Mouse (Mus musculus) embryonic facial prominence, embryonic 14.5 days (tissue): Measurements from ENCODE around the gene Spty2d1. TPM values are rescaled to one million over a fixed set of nuclear protein-coding genes. Genes with fewer than 3 reads are reported as not detected.
"Not testable (repeated sequence)": the region's sequence is repeated elsewhere in the genome, so short reads cannot be mapped to it uniquely, and the experiment has no call there.

Experiments
- ATAC-seq: fragments of 200-750 bp; cut with Nextera tagmentation; 2 replicates; pipeline ENCODE4 v1.8.0; 2017; ENCODE audit warnings: low read depth, moderate number of reproducible peaks, moderate TSS enrichment
- DNase-seq: peaks from one replicate; pipeline ENCODE4 v3.0.0-alpha.2; 2015; ENCODE audit warnings: low spot score
- H3K27ac ChIP-seq: fragments of 300-500 bp; sonication (generic); replicated peaks from 2 replicates; pipeline ENCODE4 v1.5.1; 2014; ENCODE audit warnings: low read depth, mild to moderate bottlenecking, low read length, moderate library complexity
- H3K27me3 ChIP-seq: fragments of 300-500 bp; sonication (generic); replicated peaks from 2 replicates; pipeline ENCODE4 v1.6.1; 2014; ENCODE audit warnings: low read length; ENCODE audit not compliant: control insufficient read depth, insufficient read depth
- H3K36me3 ChIP-seq: fragments of 300-500 bp; sonication (generic); 2 replicates; pipeline ENCODE4 v1.6.1; 2014; ENCODE audit warnings: low read length, mixed read lengths; ENCODE audit not compliant: control insufficient read depth, insufficient read depth
- H3K4me1 ChIP-seq: fragments of 300-500 bp; sonication (generic); 2 replicates; pipeline ENCODE4 v1.6.1; 2014; ENCODE audit warnings: antibody characterized with exemption, low read length; ENCODE audit not compliant: control insufficient read depth, insufficient read depth
- H3K4me2 ChIP-seq: fragments of 300-500 bp; sonication (generic); 2 replicates; pipeline ENCODE4 v1.6.1; 2014; ENCODE audit warnings: low read depth, mild to moderate bottlenecking, low read length, moderate library complexity, mixed read lengths
- H3K4me3 ChIP-seq: fragments of 300-500 bp; sonication (generic); 2 replicates; pipeline ENCODE4 v1.5.1; 2014; ENCODE audit warnings: low read depth, mild to moderate bottlenecking, low read length
- H3K9ac ChIP-seq: fragments of 300-500 bp; sonication (generic); 2 replicates; pipeline ENCODE4 v1.6.1; 2014; ENCODE audit warnings: low read depth, mild to moderate bottlenecking, low read length, moderate library complexity, mixed read lengths
- H3K9me3 ChIP-seq: fragments of 300-500 bp; sonication (generic); 2 replicates; pipeline ENCODE4 v1.6.1; 2016; ENCODE audit warnings: low read length; ENCODE audit not compliant: control insufficient read depth
- WGBS: fragments of 180-500 bp; shearing (Covaris S2); extraction: QIAGEN DNeasy Blood & Tissue Kit; methylation state at CpG from one replicate; pipeline ENCODE4 v1.1.7; 2014; 5-methylcytosine and 5-hydroxymethylcytosine counted together
- polyA plus RNA-seq: library from polyadenylated mRNA; unstranded; fragments of >200 nt; fragmentation: Nextera tagmentation; extraction: Ambion mirVana; gene quantifications from 2 replicates; pipeline ENCODE4 v1.2.1, GENCODE M21; 2014

Gene Spty2d1
- polyA plus RNA-seq, 1 experiment from 2014 or later = 22.1 TPM

DNA sequence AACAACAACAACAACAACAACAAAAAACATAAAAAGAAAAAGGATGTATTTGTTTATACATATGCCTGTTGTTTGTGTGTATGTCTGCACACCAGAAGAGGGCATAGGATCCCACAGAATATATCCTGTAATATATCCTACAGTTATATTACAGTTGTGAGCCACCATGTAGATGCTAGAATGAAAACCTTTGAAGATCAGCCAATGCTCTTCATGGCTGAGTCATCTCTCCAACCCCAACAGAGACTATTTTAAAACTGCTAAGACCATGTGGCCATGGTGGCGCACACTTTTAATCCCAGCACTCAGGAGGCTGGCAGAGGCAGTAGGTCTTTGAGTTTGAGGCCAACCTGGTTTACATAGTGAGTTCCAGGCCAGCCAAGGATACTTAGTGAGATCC is 19.3 kb upstream of the Spty2d1 start:
- no peaks in the 10 kb centered on the region for H3K36me3 ChIP-seq
- no peak overlapping the region for H3K27ac ChIP-seq
- H3K9ac ChIP-seq = no peak overlapping the region
- H3K4me2 ChIP-seq = no peak overlapping the region
- WGBS = 73% methylated on average over 1 of the region's 1 CpGs
- ATAC-seq = no peak
- no peak overlapping the region for H3K4me3 ChIP-seq
- no peaks in the 10 kb centered on the region for H3K27me3 ChIP-seq
- H3K9me3 ChIP-seq = no peaks in the 10 kb centered on the region
- peaks cover 3% of the 10 kb centered on the region; the same call in 1 of the 2 replicates for H3K4me1 ChIP-seq
- DNase-seq = no peak

DNA sequence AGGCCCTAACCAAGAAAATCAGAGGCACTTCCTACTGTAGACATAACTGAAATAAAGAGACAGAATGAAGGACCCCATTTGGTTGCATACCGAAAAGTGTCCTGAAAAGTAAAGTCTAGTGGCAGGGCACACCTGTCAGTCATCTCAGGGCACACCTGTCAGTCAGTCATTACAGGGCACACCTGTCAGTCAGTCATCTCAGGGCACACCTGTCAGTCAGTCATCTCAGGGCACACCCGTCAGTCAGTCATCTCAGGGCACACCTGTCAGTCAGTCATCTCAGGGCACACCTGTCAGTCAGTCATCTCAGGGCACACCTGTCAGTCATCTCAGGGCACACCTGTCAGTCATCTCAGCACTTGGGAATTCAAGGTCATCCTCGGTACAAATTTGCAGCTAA is 18.7 kb upstream of the Spty2d1 start:
- 77% methylated on average over 3 of the region's 3 CpGs for WGBS
- H3K9me3 ChIP-seq, H3K36me3 ChIP-seq, DNase-seq, H3K27ac ChIP-seq, H3K27me3 ChIP-seq, H3K4me2 ChIP-seq, H3K4me3 ChIP-seq, H3K4me1 ChIP-seq, H3K9ac ChIP-seq, ATAC-seq: not testable (repeated sequence)

DNA sequence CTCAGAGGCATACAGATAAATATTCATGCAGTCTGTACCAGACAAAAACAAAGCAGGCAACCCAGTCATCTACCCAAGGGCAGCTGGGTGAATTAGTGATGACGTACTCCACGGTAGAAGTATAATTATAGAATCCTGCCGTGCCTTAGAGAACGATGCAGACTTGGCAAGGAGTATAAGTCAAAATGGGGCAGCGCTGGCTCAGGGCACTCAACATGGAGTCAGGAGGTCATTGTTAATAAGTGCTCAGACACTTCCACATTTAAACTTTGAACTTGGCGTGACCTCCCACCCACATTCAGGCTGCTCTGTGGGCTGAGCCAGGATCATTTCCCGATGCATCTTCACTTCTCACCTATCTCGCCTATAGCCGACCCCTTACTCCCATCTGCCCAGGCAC is 17.2 kb upstream of the Spty2d1 start:
- Histone ChIP-seq H3K4me3 (no peak overlapping the region), H3K4me2 (no peak overlapping the region), H3K9me3 (no peaks in the 10 kb centered on the region), H3K36me3 (no peaks in the 10 kb centered on the region), H3K27ac (no peak overlapping the region), H3K27me3 (no peaks in the 10 kb centered on the region), H3K9ac (no peak overlapping the region), H3K4me1 (no peaks in the 10 kb centered on the region)
- ATAC-seq (no peak), DNase-seq (no peak)
- WGBS = 68% methylated on average over 9 of the region's 9 CpGs

DNA sequence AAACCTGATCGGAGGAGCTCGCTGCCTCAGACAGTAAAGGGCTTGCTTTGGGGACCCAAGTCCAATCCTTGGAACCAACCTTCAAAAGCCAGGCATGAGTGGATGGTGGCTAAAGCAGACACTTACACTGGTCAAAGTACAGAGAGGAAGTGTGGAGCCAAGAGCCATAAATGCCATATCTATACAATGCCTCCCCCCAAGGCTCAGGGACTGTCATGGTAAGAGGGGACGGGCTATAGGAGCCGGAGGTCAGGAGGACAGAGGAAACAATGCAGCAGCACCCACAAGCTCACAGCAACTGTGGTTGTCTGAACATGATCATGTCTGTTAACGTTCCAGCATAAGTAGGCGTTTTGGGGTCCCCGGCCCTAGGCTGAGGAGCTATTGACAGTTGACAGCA is 16.2 kb upstream of the Spty2d1 start:
- ATAC-seq (no peak; the same call in 1 of the 2 replicates), DNase-seq (no peak)
- Histone ChIP-seq H3K4me2 (no peak overlapping the region), H3K36me3 (no peaks in the 10 kb centered on the region), H3K9ac (no peak overlapping the region), H3K27me3 (no peaks in the 10 kb centered on the region), H3K4me1 (no peaks in the 10 kb centered on the region), H3K9me3 (no peaks in the 10 kb centered on the region), H3K27ac (no peak overlapping the region), H3K4me3 (no peak overlapping the region)
- 81% methylated on average over 7 of the region's 7 CpGs for WGBS

DNA sequence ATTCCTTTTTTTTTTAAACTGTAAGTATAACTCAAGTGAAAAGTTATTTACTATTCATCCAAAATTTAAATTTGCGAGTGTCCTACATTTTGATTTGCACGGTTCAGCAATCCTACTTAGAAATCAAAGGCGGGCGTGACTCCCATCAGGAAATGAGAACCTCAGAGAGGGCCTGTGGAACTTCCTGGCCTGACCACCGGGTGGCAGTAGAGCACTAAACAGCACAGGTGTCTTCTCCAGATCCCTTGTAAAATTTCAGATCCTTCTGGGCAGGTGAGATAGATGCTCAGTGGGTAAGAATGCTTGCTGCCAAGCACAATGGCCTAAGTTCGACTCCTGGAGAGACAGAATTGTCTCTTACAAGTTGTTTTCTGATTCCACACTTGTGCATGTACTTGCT is 15.3 kb upstream of the Spty2d1 start:
- no peaks in the 10 kb centered on the region for H3K4me1 ChIP-seq
- H3K9ac ChIP-seq = no peak overlapping the region
- H3K27me3 ChIP-seq = no peaks in the 10 kb centered on the region
- ATAC-seq = 0 out of 2 replicates have a peak, but pooled peaks have one; percentile 33
- no peak overlapping the region for H3K27ac ChIP-seq
- no peak overlapping the region for H3K4me2 ChIP-seq
- 11% methylated on average over 6 of the region's 6 CpGs for WGBS
- H3K9me3 ChIP-seq = no peaks in the 10 kb centered on the region
- H3K4me3 ChIP-seq = no peak overlapping the region
- H3K36me3 ChIP-seq = no peaks in the 10 kb centered on the region
- DNase-seq = peak; percentile 70

DNA sequence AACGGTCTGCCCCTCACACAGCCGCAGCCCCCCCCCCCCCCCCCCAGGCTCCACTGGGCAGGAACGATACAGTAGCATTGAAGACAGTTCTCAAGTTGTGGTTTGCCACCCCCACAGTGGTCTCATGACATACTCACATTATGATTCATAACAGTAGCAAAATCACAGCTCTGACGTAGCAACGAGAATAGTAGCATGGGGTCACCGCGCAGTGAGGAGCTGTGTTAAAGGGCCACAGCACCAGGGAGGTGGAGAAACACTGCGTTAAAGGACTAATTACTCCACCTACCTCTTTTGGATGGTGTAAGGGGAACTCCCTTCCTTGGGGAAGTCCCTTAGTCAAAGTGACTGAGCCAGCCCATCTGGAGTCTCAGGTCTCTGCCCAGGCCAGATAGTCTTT is 14.3 kb upstream of the Spty2d1 start:
- H3K4me1 ChIP-seq = no peaks in the 10 kb centered on the region
- no peak overlapping the region for H3K4me2 ChIP-seq
- no peaks in the 10 kb centered on the region for H3K36me3 ChIP-seq
- no peak overlapping the region for H3K27ac ChIP-seq
- DNase-seq (no peak), ATAC-seq (no peak)
- H3K27me3 ChIP-seq = no peaks in the 10 kb centered on the region
- no peak overlapping the region for H3K4me3 ChIP-seq
- no peaks in the 10 kb centered on the region for H3K9me3 ChIP-seq
- 70% methylated on average over 8 of the region's 8 CpGs for WGBS
- no peak overlapping the region for H3K9ac ChIP-seq

DNA sequence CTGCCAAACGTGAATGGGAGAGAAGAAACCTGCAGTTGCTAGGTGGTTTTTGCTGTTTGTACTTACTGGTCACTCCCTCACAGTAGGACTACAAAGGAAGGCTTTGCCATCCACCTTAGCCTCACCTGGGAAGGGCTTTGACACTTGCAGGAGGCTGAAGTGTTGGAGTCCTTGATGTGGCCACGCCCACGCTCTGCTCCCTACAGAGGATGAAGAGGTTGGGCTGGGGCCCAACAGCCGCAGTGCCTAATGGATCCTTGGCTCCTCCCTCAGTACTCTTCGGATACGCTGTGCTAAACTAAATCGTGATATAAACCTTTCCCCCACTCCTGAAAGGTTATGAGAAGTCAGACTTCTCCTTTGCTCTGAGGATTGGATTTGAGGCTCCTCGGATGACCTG is 12.7 kb upstream of the Spty2d1 start:
- Histone ChIP-seq H3K4me2 (no peak overlapping the region), H3K4me1 (no peaks in the 10 kb centered on the region), H3K27ac (no peak overlapping the region), H3K27me3 (no peaks in the 10 kb centered on the region), H3K9ac (no peak overlapping the region; the same call in 1 of the 2 replicates), H3K36me3 (no peaks in the 10 kb centered on the region), H3K9me3 (no peaks in the 10 kb centered on the region), H3K4me3 (no peak overlapping the region)
- ATAC-seq (no peak), DNase-seq (peak; percentile 13)
- WGBS = 9% methylated on average over 8 of the region's 8 CpGs

DNA sequence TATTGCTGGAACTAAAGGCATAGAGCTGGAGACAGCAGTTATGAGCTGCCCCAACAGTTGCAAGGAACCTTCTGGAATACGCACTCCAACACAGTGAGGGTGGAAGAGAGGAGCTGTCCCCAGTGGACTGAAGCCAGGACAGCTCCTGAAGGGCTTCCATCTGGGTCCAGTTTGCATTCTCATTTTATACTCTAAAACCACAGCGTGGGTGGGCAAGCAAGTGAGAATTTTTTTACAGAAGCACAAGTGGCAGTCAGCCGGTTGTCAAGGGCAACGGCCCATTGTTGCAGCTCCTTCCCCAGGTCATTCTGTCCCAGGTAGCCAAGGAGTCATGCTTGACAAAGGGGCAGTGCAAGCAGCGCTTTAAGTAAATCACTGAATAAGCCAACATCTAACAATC is 11.4 kb upstream of the Spty2d1 start:
- Histone ChIP-seq H3K4me2 (no peak overlapping the region), H3K36me3 (no peaks in the 10 kb centered on the region), H3K4me3 (no peak overlapping the region), H3K27ac (no peak overlapping the region), H3K4me1 (no peaks in the 10 kb centered on the region), H3K27me3 (no peaks in the 10 kb centered on the region), H3K9ac (no peak overlapping the region), H3K9me3 (no peaks in the 10 kb centered on the region)
- DNase-seq (no peak), ATAC-seq (no peak)
- WGBS = 66% methylated on average over 5 of the region's 5 CpGs

DNA sequence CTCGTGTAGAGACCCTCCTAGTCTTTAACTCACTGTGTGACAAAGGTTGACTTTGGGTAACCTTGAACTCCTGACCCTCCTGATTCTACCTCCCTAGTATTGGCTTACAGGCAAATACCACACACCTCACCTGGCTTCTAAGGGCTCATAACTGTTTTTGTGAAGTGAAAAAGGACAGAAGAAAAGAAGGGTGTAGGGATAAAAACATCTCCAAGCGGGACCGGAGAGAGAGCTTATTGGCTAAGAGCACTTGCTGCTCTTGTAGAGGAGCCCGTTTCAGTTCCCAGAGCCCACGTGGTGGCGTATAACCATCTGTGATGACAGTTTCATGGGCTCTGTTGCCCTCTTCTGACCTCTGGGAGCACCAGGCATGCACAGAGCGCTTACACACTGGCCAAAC is 8.9 kb upstream of the Spty2d1 start:
- ATAC-seq = no peak
- 70% methylated on average over 7 of the region's 7 CpGs for WGBS

More for the DNA sequence above, 8.9 kb upstream of the Spty2d1 start:
- Histone ChIP-seq H3K36me3 (no peaks in the 10 kb centered on the region), H3K27me3 (no peaks in the 10 kb centered on the region), H3K9me3 (no peaks in the 10 kb centered on the region), H3K4me2 (no peak overlapping the region), H3K4me1 (no peaks in the 10 kb centered on the region), H3K9ac (no peak overlapping the region), H3K27ac (no peak overlapping the region), H3K4me3 (no peak overlapping the region)
- no peak for DNase-seq
